Comparison of ENCODE assay signal across 15 mouse cellular contexts in the genomic region with DNA sequence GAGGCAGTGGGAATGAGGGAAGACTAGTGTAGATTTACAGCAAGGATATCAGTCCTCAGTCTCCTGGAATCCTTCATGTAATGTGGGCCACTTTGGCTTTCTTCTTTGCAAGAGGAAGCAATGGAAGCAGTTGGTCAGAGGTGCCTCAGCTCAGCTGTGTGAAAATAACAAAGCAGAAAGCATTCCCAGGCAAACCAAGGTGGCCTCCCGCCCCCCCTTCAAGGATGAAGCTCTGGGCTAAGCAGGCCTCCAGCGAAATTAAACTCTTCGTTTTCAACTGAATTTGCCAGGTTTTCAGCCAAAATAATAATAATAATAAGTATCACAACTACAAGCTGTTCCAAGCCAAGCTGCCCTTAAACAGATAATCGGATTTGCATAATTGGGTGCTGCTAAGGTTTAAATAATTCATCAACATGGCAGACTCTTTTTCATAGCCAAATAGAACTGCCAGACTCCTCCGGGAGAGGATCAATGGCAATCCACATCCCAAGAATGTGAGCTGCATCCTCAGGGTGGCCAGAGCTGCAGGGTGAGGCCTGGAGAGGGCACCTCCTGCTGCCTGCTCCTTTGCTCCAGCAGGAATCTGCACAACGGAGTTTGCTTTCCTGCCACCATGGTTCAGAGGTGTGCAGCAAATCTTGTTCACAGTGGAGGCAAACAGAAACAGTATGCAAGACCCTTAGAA.
DNase-seq lines count a peak whose midpoint lies in the region; ATAC-seq lines count a peak whose summit lies in the region.
"Had no signal": no experiment of that assay in that cellular context is flagged by ENCODE, and none has a peak within 500 bp of the region (broad histone marks: within the 10 kb centered on the region; RNA-seq: fewer than 3 reads in every experiment).

No protein-coding gene starts in this region.

- 7% methylated on average over 6 of the region's 6 CpGs for WGBS in forebrain, embryonic 12.5 days
- WGBS in hindbrain, embryonic 15.5 days: 13% methylated on average over 6 of the region's 6 CpGs
- WGBS in neural tube, embryonic 11.5 days: 21% methylated on average over 6 of the region's 6 CpGs
- 32% methylated on average over 6 of the region's 6 CpGs for WGBS in limb, embryonic 10.5 days

- ATAC-seq in forebrain, embryonic 12.5 days (ENCODE audit: low FRiP score): peak; percentile 76
- peak; percentile 27; the same call in 1 of the 2 replicates for ATAC-seq in hindbrain, embryonic 15.5 days (ENCODE audit: low FRiP score, low read depth)
- ATAC-seq in neural tube, embryonic 11.5 days (ENCODE audit: insufficient read depth, low FRiP score, low TSS enrichment): peak; percentile 42; the same call in 1 of the 2 replicates

- DNase-seq in embryo, embryonic 9.5 days (ENCODE audit: extremely low spot score): peak; percentile 8
- DNase-seq in embryo, embryonic 10.5 days (ENCODE audit: low spot score): no peak
- peak; percentile 24 for DNase-seq in neural tube, embryonic 11.5 days (ENCODE audit: low spot score)
- DNase-seq in ovary, postnatal 14 days (ENCODE audit: low spot score): no peak
- DNase-seq in limb, embryonic 10.5 days (ENCODE audit: low spot score): no peak
- DNase-seq in lung, adult 18-20 months: no peak
- DNase-seq: cerebellum, adult 18-20 months; heart, adult 2 months; heart, postnatal 10 days; kidney, adult 18-20 months had no signal

- H3K27me3 ChIP-seq in forebrain, embryonic 12.5 days: no peaks in the 10 kb centered on the region
- no peaks in the 10 kb centered on the region for H3K27me3 ChIP-seq in hindbrain, embryonic 15.5 days
- H3K27me3 ChIP-seq in neural tube, embryonic 11.5 days (ENCODE audit: control insufficient read depth, insufficient read depth, low read length): no peaks in the 10 kb centered on the region
- H3K27me3 ChIP-seq in limb, embryonic 10.5 days (ENCODE audit: low read depth, poor library complexity, severe bottlenecking): no peaks in the 10 kb centered on the region
- H3K27me3 ChIP-seq: embryonic facial prominence, embryonic 12.5 days; limb, embryonic 15.5 days; lung, embryonic 15.5 days had no signal

- no peak overlapping the region for H3K4me2 ChIP-seq in forebrain, embryonic 12.5 days
- no peak overlapping the region for H3K4me2 ChIP-seq in hindbrain, embryonic 15.5 days
- H3K4me2 ChIP-seq in neural tube, embryonic 11.5 days (ENCODE audit: low read depth): no peak overlapping the region
- H3K4me2 ChIP-seq: embryonic facial prominence, embryonic 12.5 days; limb, embryonic 15.5 days; lung, embryonic 15.5 days had no signal

- no peaks in the 10 kb centered on the region for H3K36me3 ChIP-seq in forebrain, embryonic 12.5 days (replicated peaks)
- H3K36me3 ChIP-seq in hindbrain, embryonic 15.5 days: no peaks in the 10 kb centered on the region
- no peaks in the 10 kb centered on the region for H3K36me3 ChIP-seq in neural tube, embryonic 11.5 days (ENCODE audit: control insufficient read depth, insufficient read depth, low read length)
- H3K36me3 ChIP-seq in limb, embryonic 10.5 days: no peaks in the 10 kb centered on the region
- H3K36me3 ChIP-seq: embryonic facial prominence, embryonic 12.5 days; limb, embryonic 15.5 days; lung, embryonic 15.5 days had no signal

- no peak overlapping the region for H3K9ac ChIP-seq in forebrain, embryonic 12.5 days
- H3K9ac ChIP-seq in hindbrain, embryonic 15.5 days: no peak overlapping the region
- H3K9ac ChIP-seq in neural tube, embryonic 11.5 days (ENCODE audit: low read length): no peak overlapping the region
- H3K9ac ChIP-seq: embryonic facial prominence, embryonic 12.5 days; limb, embryonic 15.5 days; lung, embryonic 15.5 days had no signal

- no peaks in the 10 kb centered on the region for H3K9me3 ChIP-seq in forebrain, embryonic 12.5 days
- no peaks in the 10 kb centered on the region for H3K9me3 ChIP-seq in hindbrain, embryonic 15.5 days
- no peaks in the 10 kb centered on the region for H3K9me3 ChIP-seq in neural tube, embryonic 11.5 days (ENCODE audit: control insufficient read depth, low read length)
- H3K9me3 ChIP-seq in limb, embryonic 10.5 days (replicated peaks): no peaks in the 10 kb centered on the region
- H3K9me3 ChIP-seq: embryonic facial prominence, embryonic 12.5 days; limb, embryonic 15.5 days; lung, embryonic 15.5 days had no signal

- peak overlapping the region; percentile 36; the same call in 1 of the 2 replicates for H3K27ac ChIP-seq in forebrain, embryonic 12.5 days
- H3K27ac ChIP-seq in hindbrain, embryonic 15.5 days (replicated peaks): no peak overlapping the region
- no peak overlapping the region for H3K27ac ChIP-seq in neural tube, embryonic 11.5 days (ENCODE audit: low read depth, low read length)
- no peak overlapping the region for H3K27ac ChIP-seq in limb, embryonic 10.5 days
- H3K27ac ChIP-seq: embryonic facial prominence, embryonic 12.5 days; heart, adult 2 months; limb, embryonic 15.5 days; lung, embryonic 15.5 days had no signal

- H3K4me1 ChIP-seq in forebrain, embryonic 12.5 days: peaks cover 17% of the 10 kb centered on the region
- H3K4me1 ChIP-seq in hindbrain, embryonic 15.5 days (replicated peaks): peaks cover 7% of the 10 kb centered on the region
- no peaks in the 10 kb centered on the region for H3K4me1 ChIP-seq in neural tube, embryonic 11.5 days (ENCODE audit: control insufficient read depth, insufficient read depth, low read length)
- no peaks in the 10 kb centered on the region; the same call in 1 of the 2 replicates for H3K4me1 ChIP-seq in limb, embryonic 10.5 days
- H3K4me1 ChIP-seq: embryonic facial prominence, embryonic 12.5 days; limb, embryonic 15.5 days; lung, embryonic 15.5 days had no signal

- no peak overlapping the region for H3K4me3 ChIP-seq in forebrain, embryonic 12.5 days (replicated peaks)
- no peak overlapping the region for H3K4me3 ChIP-seq in hindbrain, embryonic 15.5 days
- no peak overlapping the region for H3K4me3 ChIP-seq in neural tube, embryonic 11.5 days (ENCODE audit: low read depth, low read length)
- no peak overlapping the region for H3K4me3 ChIP-seq in limb, embryonic 10.5 days
- H3K4me3 ChIP-seq: embryonic facial prominence, embryonic 12.5 days; heart, adult 2 months; limb, embryonic 15.5 days; lung, embryonic 15.5 days had no signal

Comparison
In these comparisons a context has a peak if more than half of its experiments do, and no peak if none do; other contexts are left out.
1. DNase-seq: peak in embryo, embryonic 9.5 days (single experiment) and neural tube, embryonic 11.5 days (single experiment); none in embryo, embryonic 10.5 days (single experiment), ovary, postnatal 14 days (single experiment), limb, embryonic 10.5 days (single experiment) and lung, adult 18-20 months (0 of 2).
2. Peak in every context shown above with its lines, with median percentiles within 50 percentile points of each other: ATAC-seq.